Mouse (Mus musculus): ENCODE data around the gene Ldlrap1. TPM values are rescaled to one million over a fixed set of nuclear protein-coding genes. Genes with fewer than 3 reads are reported as not detected.

The Ldlrap1 gene
- polyA plus RNA-seq, 1 experiment = 26.0 TPM

DNA sequence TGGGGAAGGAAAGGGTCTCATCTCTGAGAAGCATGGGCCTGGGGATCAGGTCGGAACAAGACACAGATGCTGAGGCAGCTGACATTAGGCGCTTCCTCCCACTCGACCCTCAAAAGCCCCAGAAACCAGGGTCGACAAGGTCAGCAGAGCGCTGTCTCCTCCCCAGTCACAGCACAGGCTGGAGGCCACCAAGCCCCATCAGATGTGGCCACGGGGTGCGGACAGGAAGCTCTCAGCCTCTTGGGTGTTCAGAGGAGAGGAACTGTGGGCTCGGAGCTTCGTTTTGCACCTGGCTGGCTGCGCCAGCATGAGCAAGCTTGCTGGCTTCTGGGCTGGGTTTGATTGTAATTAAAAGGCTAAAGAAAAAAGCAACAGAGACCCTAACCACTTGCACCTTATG lies 13.5 kb downstream of the Ldlrap1 start:
- no peaks in the 10 kb centered on the region for H3K36me3 ChIP-seq (ENCODE audit: control insufficient read depth, insufficient read depth, low read length)
- H3K27ac ChIP-seq (ENCODE audit: control insufficient read depth, insufficient read depth, low read length) = peak overlapping the region; percentile 98
- WGBS = 7% methylated on average over 10 of the region's 10 CpGs
- H3K4me1 ChIP-seq (replicated peaks; ENCODE audit: control insufficient read depth, insufficient read depth, low read length) = peaks cover 84% of the 10 kb centered on the region
- no peaks in the 10 kb centered on the region for H3K27me3 ChIP-seq (ENCODE audit: control insufficient read depth, insufficient read depth, low read length)
- no peak for TF ChIP-seq POLR2A (IDR thresholded peaks at IDR 0.05; ENCODE audit: control insufficient read depth, extremely low read depth, insufficient read depth, low read length, poor library complexity)
- peak; percentile 11; the same call in 1 of the 2 replicates for TF ChIP-seq CTCF (IDR thresholded peaks at IDR 0.05; ENCODE audit: borderline replicate concordance, control insufficient read depth, extremely low read depth, insufficient read depth, low read length, poor library complexity)
- H3K4me3 ChIP-seq (ENCODE audit: control insufficient read depth, insufficient read depth, low read length) = no peak overlapping the region
- peak; percentile 62 for DNase-seq

DNA sequence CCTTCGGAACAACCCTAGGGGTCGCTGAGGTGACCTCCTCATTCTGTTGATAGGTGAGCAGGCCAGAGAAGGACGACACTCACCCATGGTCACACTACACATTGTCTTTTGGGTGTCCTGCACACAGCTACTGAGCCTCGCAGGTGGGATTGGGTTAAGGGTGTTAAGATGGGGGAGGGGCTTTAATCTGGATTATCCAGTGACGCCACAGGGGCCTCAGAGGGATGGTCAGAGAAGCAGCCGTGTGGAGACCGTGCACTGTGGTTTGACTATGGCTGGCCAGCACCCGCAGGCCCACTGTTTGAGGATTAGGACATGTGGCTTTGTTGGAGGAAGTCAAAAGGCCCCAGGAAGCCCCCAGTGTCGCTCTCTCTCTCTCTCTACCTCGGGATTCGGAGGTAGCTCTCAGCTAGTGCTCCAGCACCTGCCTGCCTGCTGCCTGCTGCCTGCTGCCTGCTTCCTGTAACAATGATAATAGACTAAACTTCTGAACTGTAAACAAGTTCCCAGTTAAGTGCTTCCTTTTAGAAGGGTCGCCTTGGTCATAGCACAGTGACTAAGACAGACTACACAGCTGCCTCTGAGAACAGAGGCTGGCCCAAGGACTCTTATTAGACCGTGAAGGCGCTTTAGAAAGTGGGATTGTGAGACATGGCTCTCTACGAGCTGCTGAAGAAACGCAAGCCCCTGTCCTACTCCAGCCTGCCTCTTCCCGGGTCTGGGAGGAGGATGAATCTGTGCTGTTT lies 14.1 kb downstream of the Ldlrap1 start:
- 27% methylated on average over 17 of the region's 17 CpGs for WGBS
- Histone ChIP-seq H3K4me1 (replicated peaks; ENCODE audit: control insufficient read depth, insufficient read depth, low read length) (peaks cover 86% of the 10 kb centered on the region), H3K27ac (ENCODE audit: control insufficient read depth, insufficient read depth, low read length) (peak overlapping the region; percentile 98), H3K27me3 (ENCODE audit: control insufficient read depth, insufficient read depth, low read length) (no peaks in the 10 kb centered on the region), H3K36me3 (ENCODE audit: control insufficient read depth, insufficient read depth, low read length) (no peaks in the 10 kb centered on the region), H3K4me3 (ENCODE audit: control insufficient read depth, insufficient read depth, low read length) (no peak overlapping the region)
- TF ChIP-seq POLR2A (IDR thresholded peaks at IDR 0.05; ENCODE audit: control insufficient read depth, extremely low read depth, insufficient read depth, low read length, poor library complexity) = no peak
- no peak for TF ChIP-seq CTCF (IDR thresholded peaks at IDR 0.05; ENCODE audit: borderline replicate concordance, control insufficient read depth, extremely low read depth, insufficient read depth, low read length, poor library complexity)
- DNase-seq = peak; percentile 46

DNA sequence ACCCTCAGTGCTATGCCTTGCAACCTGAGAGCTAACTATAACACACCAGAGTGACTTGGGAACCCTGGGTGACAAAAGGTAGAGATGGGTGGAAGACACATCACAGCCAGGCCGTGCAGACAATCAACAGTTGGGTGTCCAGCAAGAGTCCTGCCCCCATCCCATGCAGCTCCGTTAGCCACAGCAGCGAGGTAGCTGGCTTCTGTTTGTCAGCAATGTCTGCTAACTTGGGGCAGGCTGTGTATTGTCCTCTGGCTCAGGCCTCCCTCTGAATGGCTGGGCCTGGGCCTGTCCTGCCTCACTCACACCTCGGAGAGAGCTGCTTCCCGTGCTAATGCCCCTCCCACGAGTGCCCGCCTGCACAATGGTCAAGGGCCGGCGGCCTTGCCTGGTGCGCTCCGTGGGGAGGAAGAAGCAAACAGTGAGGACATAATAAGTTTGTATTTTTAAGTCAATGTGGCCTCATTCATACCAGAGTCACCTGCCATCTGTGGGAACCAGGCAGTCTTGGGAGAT lies 14.9 kb downstream of the Ldlrap1 start:
- no peaks in the 10 kb centered on the region for H3K27me3 ChIP-seq (ENCODE audit: control insufficient read depth, insufficient read depth, low read length)
- peaks cover 83% of the 10 kb centered on the region for H3K4me1 ChIP-seq (replicated peaks; ENCODE audit: control insufficient read depth, insufficient read depth, low read length)
- DNase-seq = no peak
- H3K36me3 ChIP-seq (ENCODE audit: control insufficient read depth, insufficient read depth, low read length) = peaks cover under 1% of the 10 kb centered on the region; the same call in 1 of the 2 replicates
- TF ChIP-seq POLR2A (IDR thresholded peaks at IDR 0.05; ENCODE audit: control insufficient read depth, extremely low read depth, insufficient read depth, low read length, poor library complexity) (no peak), CTCF (IDR thresholded peaks at IDR 0.05; ENCODE audit: borderline replicate concordance, control insufficient read depth, extremely low read depth, insufficient read depth, low read length, poor library complexity) (no peak)
- 85% methylated on average over 11 of the region's 11 CpGs for WGBS
- H3K27ac ChIP-seq (ENCODE audit: control insufficient read depth, insufficient read depth, low read length) = peak overlapping the region; percentile 98
- no peak overlapping the region for H3K4me3 ChIP-seq (ENCODE audit: control insufficient read depth, insufficient read depth, low read length)

DNA sequence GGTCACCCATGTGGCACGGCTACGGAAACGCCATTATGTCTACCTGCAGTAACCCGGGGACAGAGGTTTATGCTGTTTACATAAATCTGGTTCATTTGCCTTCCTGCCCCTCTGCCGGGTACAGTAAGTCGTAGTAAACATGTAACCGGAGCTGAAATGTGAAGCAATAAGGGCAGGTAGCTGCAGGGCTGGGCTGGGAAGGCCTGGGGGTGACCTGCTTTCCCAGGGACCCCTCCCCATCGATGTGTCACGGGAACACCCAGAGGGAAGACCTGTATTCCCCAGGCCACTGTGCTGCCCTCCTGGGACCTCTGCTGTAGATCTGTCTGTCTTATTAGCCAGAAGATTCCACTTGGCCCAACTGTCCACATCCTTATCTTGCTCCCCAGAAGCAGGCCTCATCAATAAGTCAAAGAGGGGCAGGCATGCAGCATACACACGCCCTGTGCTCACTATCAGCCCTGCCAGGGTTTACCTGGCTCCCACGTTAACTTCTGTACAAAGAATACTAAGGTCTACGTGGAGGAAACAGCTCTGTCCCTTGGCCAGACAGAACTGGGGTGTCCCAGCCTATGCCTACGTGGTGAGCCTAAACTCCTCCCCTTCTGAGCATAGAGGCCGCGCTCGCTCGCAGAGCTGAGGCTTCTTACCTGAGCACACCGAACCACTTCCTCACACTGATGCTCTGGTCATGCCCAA lies 16.0 kb downstream of the Ldlrap1 start:
- Histone ChIP-seq H3K27me3 (ENCODE audit: control insufficient read depth, insufficient read depth, low read length) (no peaks in the 10 kb centered on the region), H3K4me3 (ENCODE audit: control insufficient read depth, insufficient read depth, low read length) (no peak overlapping the region), H3K27ac (ENCODE audit: control insufficient read depth, insufficient read depth, low read length) (no peak overlapping the region), H3K4me1 (replicated peaks; ENCODE audit: control insufficient read depth, insufficient read depth, low read length) (peaks cover 79% of the 10 kb centered on the region), H3K36me3 (ENCODE audit: control insufficient read depth, insufficient read depth, low read length) (peaks cover 3% of the 10 kb centered on the region; the same call in 1 of the 2 replicates)
- DNase-seq = peak; percentile 18
- 80% methylated on average over 18 of the region's 18 CpGs for WGBS
- TF ChIP-seq CTCF (IDR thresholded peaks at IDR 0.05; ENCODE audit: borderline replicate concordance, control insufficient read depth, extremely low read depth, insufficient read depth, low read length, poor library complexity) (no peak), POLR2A (IDR thresholded peaks at IDR 0.05; ENCODE audit: control insufficient read depth, extremely low read depth, insufficient read depth, low read length, poor library complexity) (no peak)

DNA sequence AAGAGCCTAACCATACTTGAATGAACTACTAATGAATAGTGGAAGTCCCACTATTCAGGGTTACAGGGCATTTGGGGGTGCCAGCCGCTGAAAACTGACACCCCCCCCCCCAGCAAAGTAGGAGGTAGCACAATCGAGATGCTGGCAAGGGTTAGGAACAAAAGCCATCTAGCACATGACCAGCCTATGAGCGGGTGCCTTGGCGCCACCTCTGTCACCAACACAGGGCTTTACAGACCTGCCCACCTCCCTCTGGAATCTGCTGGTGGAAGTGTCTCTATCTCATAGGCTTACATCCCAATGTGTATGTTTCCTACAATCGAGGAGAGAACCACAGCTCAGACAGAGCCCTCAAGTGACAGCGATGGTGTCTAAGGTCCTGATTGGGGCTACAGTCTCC lies 17.0 kb downstream of the Ldlrap1 start:
- H3K4me1 ChIP-seq (replicated peaks; ENCODE audit: control insufficient read depth, insufficient read depth, low read length) = peaks cover 69% of the 10 kb centered on the region
- WGBS = 52% methylated on average over 6 of the region's 6 CpGs

DNA sequence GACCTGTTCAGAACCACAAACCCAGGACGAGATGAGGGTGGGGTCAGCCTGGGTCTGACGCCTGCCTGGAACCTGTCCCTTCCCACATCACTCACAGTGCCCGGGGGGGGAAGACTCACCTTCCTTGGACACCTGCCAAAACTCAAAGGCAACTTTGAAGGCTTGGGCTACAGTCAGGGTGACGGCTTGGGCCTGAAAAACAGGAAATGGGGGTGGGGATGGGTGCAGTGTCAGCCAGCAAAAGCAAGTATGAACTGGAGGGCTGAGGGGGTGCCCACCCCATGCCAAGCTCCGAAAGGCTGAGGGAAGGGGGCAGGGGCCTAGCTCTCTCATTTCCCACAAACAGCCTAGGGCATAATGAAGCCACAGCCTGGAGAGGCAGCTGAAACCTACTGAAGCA lies 17.6 kb downstream of the Ldlrap1 start:
- Histone ChIP-seq H3K36me3 (ENCODE audit: control insufficient read depth, insufficient read depth, low read length) (peaks cover 3% of the 10 kb centered on the region; the same call in 1 of the 2 replicates), H3K4me1 (replicated peaks; ENCODE audit: control insufficient read depth, insufficient read depth, low read length) (peaks cover 63% of the 10 kb centered on the region), H3K27ac (ENCODE audit: control insufficient read depth, insufficient read depth, low read length) (peak overlapping the region; percentile 81), H3K4me3 (ENCODE audit: control insufficient read depth, insufficient read depth, low read length) (peak overlapping the region; percentile 3; the same call in 1 of the 2 replicates), H3K27me3 (ENCODE audit: control insufficient read depth, insufficient read depth, low read length) (no peaks in the 10 kb centered on the region)
- WGBS = 4% methylated on average over 5 of the region's 5 CpGs
- no peak for TF ChIP-seq POLR2A (IDR thresholded peaks at IDR 0.05; ENCODE audit: control insufficient read depth, extremely low read depth, insufficient read depth, low read length, poor library complexity)
- no peak; the same call in 1 of the 2 replicates for TF ChIP-seq CTCF (IDR thresholded peaks at IDR 0.05; ENCODE audit: borderline replicate concordance, control insufficient read depth, extremely low read depth, insufficient read depth, low read length, poor library complexity)
- DNase-seq = peak; percentile 76

More for the DNA sequence above, 17.0 kb downstream of the Ldlrap1 start:
- DNase-seq = peak; percentile 22
- no peak overlapping the region for H3K4me3 ChIP-seq (ENCODE audit: control insufficient read depth, insufficient read depth, low read length)
- H3K27ac ChIP-seq (ENCODE audit: control insufficient read depth, insufficient read depth, low read length) = peak overlapping the region; percentile 81
- no peaks in the 10 kb centered on the region for H3K27me3 ChIP-seq (ENCODE audit: control insufficient read depth, insufficient read depth, low read length)
- TF ChIP-seq CTCF (IDR thresholded peaks at IDR 0.05; ENCODE audit: borderline replicate concordance, control insufficient read depth, extremely low read depth, insufficient read depth, low read length, poor library complexity) = no peak
- no peak for TF ChIP-seq POLR2A (IDR thresholded peaks at IDR 0.05; ENCODE audit: control insufficient read depth, extremely low read depth, insufficient read depth, low read length, poor library complexity)
- H3K36me3 ChIP-seq (ENCODE audit: control insufficient read depth, insufficient read depth, low read length) = peaks cover 3% of the 10 kb centered on the region; the same call in 1 of the 2 replicates
